Mouse (Mus musculus) cerebellum, postnatal 25 days (tissue): ENCODE data around the gene Nav3.

Source experiments
- DNase-seq, 2 experiments: peaks; one replicate each; pipeline ENCODE4 v3.0.0; 2021; ENCODE audit warnings: mixed read lengths in 2 of 2

Nav3 gene

DNA sequence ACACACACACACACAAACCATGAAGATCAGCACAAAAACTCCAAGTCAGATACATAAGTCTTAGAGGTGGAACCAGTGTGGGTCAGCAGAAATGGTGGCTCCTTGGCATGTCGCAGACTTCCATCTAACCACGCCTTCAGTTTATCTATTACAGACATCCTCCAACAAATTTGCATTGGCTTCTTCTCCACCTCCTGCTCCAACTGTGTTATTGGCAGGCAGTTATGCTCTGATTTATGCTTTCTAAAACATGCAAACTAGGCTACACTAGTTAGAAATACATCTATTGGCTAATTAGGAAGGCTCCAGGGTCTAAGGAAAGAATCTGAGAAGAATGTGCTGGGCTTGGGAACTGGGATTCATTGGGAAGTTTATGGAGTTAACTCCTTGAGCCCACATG is 75.2 kb downstream of the Nav3 start:
- DNase-seq, result no peak

DNA sequence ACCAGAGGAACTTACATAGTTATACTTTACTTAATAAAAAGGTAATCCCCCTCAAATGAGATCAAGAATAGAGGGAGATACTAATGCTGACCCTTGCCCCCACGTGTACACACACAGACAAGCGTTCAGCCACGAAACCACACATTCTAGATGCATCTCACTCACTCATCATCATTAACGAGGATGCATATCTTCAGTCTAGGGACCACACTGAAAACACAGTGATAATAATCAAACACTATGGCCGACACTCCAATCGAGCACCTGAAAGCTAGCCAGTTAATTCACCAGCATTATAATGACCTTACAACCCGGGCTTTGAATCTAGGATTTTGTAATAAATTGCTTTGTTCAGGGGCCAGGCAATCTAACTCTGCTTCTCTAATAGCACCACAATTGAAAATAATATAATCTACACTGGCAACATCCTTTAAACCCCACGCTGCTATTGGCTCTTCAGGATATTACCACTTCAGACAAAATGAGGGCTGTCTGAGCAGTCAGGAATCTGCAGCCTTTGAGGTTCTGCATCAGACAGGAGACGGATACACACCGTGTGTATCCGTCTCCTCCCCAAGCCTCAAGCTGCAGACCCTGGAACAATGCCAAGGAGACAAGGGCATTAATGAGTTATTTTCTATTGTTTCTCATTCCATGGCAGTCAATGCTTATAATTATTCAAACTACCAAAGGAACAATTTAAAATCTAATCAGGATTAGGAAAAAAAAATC is 83.1 kb downstream of the Nav3 start:
- DNase-seq, result peak in 1 of 2 experiments; percentile 15

DNA sequence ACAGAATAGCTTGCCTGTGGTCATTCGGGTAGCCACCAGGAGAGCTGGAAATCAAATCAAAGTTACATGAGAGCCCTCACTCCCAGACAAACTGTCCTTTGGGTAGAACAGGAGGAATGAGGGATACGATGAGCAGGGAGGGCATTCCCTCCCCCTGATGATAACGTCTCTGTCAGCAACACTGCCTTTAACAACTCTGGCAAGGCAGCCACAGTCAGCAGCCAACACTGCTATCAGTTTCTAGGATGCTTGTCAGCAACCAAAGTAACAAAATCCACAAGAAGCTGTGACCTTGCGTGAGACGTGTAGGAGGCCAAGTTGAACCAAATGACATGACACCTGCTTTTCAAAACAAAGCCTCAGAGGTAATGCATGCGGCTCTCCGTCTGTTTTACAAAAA is 103.9 kb downstream of the Nav3 start:
- peak; percentile 27 to 35 for DNase-seq

DNA sequence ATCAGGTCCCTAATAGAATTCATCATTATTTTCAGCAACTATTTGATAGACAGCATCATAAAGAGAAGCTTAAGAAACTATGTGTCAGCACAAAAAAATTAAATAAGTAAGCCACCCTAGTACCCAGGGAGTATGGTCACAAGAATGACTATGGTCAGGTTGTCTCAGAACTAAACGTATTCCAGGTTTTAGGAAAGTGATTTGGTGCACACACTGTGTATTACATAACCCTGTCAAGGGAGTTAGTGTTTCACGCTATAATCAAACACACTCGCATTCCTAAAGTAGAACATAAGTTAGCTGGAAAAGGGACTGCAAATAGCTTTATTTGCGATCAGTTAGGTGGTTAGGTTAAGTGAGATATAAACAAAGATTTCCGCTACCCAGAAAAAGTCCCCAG is 126.0 kb downstream of the Nav3 start:
- no peak for DNase-seq

DNA sequence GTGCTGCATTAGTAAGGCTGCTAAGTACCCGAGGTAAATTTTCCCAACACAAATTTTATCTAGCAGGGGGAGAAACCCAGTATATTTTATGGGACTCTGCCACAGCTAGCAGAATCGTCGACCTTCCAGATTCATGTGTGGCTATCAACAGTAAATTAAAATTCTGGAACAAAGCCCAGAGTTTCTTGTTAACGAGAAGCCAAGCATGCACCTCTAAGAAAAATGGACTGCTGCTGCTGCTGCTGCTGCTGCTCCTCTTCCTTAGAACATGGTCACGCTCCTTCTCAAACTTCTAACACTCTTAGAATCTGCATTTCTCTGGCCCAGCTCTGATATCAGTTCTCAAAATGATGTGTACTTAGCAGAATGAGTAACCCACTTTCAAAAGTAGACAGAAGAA is 126.4 kb downstream of the Nav3 start:
- no peak for DNase-seq

DNA sequence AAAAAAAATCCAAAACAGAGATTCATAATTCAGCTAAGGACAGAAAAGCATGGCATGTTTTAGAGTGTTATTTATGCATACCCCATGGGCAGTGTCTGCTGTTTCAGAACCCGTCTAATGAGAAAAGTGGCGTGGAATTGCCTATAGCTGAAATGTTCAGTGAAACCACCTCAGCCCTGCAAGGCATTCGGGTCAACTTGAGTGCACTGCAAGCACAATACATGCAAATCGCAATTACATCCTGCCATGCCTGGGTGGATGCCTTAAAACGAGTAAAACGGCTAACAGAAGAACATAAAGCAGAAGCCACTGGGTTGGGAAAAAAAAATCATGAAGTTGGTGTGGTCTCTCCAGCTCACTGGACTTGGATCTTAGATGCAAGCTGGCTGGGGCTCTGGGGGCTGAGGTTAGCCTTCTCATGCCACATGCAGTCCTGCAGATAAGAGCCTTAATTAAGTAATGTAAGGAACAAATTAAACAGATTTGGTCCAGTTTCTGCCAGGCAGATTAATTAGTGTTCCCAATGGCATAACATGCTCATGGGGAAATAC is 133.8 kb downstream of the Nav3 start:
- no peak for DNase-seq

DNA sequence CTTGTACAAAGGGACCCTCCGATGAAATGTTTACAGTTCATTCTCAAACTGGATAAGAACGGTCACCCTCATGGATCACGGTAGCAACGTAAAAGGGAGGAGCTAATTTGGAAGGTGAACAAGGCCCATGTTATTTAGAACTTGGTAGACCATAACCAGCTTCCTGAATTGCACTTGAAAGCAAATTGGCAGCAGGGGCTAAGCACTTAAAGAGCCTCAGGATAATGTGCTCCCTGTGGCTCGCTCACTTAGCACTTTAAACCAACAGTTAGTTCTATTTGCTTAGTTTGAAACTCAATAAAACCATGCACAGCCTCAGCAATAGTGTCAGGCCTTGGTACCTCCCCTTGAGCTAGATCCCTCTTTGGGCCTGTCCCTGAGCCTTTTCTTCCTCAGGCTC is 138.7 kb downstream of the Nav3 start:
- no peak for DNase-seq

DNA sequence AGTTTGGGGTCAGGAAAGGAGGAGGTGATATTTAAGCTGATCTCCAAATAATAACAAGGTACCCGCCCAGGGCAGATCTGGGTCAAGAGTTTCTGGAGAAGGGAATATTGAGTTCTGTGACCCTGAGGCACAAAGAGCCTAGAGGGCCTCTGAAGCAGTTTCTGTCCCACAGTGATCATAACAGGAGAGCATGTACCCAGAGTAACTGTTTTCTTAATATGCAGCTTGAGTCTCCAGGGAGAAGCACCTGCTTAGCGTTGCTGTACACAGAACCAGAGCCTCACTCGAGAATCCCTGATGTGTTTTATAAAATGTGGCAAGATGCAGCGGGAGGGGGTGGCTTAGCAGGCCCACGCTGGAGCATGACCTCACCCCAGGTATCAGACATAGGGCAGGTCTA is 141.5 kb downstream of the Nav3 start:
- no peak for DNase-seq

DNA sequence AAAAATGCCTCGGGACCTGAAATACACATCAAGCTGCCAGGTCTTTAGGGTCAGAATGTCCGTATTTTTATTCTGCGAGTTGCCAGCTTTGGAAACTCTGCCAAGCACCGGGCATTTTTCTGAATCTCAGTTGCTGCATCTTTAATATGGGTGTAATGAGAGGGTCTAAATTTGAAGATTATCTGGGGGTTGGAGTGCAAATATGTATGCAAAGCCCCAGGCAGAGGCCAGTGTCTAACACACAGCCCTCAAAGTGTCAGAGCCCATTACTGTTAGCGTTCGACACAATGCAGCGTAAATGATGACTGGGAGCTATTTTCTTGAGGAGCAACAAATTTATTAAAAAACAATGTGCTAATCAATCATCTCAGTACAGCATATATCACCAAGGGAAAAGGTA is 142.0 kb downstream of the Nav3 start:
- no peak for DNase-seq

DNA sequence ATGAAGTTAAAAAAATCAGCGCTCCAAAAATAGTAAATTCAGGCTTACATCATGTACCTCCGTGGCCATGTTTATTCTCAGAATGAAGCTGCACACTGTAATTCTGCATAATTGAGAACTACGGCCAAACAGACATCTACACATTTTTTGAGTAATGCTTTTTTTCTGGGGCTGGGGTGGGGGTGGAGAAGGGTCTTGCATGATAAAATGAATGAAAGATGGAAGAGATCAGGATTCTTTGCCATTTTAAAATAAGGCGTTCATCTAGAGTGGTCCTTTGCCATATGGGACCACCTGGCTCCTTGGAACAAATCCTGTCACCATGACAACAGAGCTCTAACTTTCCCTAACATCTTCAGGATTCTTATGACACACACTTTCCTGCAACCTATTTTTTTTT is 146.5 kb downstream of the Nav3 start:
- peak in 1 of 2 experiments; percentile 11 for DNase-seq

DNA sequence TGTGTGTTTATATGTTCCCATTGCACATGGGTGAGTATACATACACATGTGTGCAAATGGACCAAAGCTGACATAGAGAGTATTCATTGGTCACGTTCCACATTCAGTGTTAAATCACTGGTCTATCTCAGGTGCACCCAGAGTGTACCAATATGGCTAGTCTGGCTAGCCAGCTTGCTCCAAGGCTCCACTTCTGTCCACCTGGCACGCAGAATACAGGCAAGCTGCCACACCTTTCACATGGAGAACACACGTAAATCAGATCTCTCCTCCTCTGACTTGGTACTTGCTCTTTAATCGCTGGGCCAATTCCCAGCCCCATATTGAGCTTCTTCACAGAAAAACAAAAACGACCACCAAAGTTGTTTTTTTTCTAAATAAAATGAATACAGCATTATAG is 150.4 kb downstream of the Nav3 start:
- peak; percentile 82 to 89 for DNase-seq

DNA sequence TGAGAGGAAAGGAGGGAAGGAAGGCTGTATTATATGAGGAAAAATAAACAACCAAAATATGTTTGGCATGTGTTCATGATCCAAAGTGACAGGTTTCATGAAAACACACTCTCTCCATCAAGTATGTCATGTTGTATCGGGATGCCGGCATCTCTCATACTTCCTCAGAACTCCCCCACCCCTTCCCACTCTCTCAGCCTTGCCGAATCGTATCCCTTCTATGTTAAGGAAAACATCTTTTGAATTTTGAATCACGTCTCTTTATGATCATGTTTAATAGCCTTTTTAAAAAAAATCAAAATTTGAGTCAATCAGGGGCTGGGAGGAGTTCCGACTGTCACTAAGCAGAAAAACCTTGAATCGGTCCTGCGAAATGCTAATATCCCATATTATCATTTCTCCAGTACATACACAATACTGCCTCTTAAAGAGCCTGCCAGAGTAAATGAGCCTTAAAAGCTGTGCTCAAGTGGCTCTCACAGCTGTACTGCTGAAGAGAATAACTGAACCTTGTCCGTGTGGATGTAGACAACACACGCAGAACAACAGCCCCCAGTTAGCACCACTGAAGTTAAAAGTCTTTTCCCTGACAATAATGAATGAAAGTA is 165.9 kb downstream of the Nav3 start:
- no peak for DNase-seq

DNA sequence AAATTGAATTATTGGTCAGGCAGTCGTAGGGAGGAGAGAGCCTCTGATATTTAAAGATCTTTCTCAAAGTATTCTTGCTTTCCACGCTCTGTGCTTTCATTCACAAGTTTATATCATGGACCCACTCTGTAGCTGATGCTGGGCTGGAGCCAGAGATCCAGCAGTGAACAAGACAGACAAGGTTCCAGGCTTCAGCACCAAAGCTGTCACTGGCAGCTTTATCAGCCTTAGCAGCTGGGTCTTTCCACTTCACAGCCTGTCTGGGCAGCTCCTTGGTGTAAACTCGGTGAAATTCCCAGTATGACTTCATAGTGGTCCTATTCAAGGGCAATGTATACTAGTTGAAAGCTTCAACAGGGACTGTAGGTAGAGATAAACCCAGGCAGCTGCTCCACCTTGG is 172.1 kb downstream of the Nav3 start:
- peak; percentile 18 to 21 for DNase-seq

DNA sequence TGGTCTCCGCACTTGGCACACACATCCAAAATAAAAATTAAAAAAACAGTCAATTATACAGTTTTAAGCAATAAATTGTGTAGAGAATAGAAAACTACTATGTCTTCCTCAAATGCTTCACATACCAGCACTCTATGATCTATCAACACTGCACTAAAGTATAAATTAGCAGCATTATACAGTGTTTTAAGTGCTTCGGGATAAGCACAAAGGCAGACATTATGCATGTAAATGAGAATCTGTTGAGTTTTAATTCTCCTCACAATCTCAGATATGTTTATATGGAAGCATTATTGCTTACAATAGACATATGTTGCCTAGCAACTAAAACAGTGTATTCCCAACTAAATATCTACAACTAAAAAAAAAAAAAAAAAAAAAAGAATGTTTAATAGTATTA is 183.2 kb downstream of the Nav3 start:
- DNase-seq, result no peak

DNA sequence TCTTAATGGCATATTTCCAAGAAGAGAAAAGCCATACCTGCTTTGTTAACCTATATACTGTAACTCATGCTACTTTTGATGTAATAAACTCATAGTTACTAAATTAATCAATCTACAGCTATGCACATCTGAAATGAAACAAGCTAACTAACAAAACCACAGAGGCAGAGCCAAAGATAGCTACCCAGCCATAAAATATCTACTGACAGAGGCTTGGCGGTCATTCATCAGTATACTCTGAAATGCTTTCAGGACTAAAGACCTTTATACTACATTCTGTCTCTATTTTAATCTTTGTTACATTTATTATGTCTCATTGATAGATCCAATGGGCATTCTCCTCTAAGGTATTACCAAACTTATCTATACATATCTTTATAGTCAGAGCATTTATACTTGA is 185.4 kb downstream of the Nav3 start:
- DNase-seq, result peak in 1 of 2 experiments; percentile 16

DNA sequence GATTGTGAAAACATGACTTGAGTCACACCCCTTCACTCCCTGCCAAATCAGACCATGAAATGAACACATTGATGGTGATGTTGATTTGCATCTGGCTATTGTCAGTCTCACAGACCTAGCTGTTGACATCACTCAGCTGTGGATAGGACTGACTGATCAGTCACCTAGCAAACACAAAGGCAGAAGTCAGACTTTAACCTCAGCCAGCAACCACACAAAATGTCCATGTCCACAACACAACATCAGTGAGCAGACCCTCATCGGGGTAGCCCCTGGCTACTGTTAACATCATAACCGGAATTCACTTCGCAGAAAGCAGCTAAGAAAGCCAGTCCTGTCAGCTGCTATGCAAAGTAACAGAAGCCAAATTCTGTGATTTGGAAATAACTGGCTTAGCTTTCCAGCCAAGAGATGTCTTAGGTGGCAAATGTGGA is 213.9 kb downstream of the Nav3 start:
- DNase-seq, result peak; percentile 10 to 38

DNA sequence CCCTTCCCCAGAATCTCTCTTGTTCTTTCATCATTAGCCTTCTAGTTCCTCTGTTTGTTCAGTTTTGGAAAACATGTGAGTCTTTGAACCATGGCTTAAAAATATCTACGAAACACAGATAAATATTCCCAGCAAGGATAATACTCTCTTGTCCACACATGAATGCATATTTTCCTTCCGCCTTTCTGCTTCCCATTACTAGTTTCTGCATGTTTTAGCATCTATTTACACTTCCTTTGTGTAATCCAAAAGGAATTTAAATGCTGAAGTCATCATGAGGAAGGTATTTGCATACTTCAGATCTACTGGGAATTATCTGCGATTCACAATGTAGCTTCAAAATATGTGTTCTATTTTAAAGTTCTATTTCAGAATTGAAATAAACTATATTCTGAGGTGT is 215.3 kb downstream of the Nav3 start:
- no peak for DNase-seq

DNA sequence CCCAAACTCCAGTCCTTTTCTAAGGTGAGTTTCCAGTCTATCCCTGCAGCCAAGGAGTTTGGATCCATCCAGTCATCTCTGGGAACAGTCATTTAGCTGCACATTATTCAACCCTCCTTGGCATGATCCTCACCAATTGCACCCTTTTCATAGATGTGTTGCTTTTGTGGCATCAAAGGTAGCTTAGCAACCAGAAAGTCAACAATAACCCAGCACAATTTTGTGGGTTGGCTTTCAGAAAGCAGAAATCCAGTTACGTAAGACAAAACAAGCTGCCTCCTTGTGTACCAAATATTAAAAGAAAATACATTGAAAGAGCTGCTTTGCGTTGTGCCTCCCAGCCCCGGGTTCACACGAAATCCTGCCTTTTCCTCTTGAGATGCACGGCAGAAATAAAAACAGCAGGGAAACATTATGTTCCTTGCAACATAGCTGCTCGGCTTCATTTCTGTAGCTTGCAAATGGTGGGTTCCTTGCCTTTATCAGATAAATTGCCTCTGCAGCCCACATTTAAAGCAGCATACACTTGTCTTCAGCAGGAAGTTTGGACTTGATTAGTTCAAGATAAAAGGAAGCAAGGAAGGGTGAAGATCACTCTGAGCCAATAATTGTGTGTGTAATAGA is 222.6 kb downstream of the Nav3 start:
- DNase-seq, result peak in 1 of 2 experiments; percentile 24

DNA sequence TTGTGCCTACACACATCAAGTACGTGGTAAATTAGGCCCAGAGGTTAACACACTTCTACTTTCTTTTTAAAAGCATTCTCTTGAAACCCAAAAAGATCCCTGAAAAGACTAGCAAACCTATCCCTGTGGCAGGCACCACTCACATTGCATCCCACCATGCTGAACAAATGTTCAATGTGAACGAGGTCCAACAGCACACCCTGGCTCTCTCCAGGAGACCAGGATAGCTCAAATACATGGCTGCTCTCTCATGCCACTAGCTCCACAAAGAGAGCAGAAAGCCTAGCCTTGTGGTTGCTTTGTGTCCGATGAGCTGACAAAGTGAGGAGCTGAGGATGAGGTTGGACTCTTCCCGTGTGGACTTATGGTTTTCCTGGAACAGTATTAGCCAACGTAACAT is 249.6 kb downstream of the Nav3 start:
- DNase-seq, result peak; percentile 41 to 50

DNA sequence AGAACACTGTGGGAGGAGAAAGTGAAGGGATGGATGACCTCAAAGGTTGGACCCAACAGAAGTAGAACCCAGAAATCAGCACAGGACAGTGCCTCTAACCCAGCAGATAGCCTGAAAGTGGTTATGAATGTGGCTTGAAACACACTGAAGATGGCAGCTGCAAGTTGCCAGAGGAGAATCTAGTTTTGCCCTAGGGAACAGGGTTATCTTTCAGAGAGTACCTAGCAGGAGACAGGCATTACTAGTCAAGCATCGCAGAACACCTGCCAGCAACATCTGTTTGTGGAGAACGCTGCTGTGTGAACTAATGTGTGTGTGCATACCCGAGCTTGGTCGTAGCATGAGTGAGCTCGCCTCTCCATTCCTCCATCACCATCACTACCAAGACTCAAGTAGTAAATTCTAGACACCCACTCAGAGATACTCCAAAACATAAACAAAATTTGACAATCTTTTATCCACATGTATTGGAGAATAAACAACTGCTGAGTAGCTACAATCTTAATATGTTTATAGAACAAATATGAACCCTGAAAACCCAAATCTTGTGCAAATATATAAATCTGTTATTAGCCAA is 251.8 kb downstream of the Nav3 start:
- peak; percentile 70 to 74 for DNase-seq

DNA sequence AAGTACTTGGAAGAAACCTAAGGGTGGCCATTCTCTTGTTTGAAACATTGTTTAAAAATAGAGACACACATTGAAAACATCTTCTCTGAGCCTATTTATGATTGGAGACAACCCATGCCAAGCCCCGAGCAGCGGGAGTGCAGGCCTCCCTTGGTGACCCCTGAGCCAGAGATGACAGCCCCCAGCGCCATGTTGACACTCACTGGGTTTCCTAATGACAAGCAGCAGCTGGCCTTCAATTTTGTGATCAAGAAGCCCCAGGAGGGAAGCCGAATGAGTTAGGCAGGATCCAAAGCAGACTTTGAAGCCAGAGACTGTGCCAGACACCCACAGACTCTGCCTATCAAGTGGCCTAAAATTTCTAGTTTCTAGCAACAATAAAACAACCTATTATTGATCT is 263.1 kb downstream of the Nav3 start:
- DNase-seq, result peak; percentile 53

DNA sequence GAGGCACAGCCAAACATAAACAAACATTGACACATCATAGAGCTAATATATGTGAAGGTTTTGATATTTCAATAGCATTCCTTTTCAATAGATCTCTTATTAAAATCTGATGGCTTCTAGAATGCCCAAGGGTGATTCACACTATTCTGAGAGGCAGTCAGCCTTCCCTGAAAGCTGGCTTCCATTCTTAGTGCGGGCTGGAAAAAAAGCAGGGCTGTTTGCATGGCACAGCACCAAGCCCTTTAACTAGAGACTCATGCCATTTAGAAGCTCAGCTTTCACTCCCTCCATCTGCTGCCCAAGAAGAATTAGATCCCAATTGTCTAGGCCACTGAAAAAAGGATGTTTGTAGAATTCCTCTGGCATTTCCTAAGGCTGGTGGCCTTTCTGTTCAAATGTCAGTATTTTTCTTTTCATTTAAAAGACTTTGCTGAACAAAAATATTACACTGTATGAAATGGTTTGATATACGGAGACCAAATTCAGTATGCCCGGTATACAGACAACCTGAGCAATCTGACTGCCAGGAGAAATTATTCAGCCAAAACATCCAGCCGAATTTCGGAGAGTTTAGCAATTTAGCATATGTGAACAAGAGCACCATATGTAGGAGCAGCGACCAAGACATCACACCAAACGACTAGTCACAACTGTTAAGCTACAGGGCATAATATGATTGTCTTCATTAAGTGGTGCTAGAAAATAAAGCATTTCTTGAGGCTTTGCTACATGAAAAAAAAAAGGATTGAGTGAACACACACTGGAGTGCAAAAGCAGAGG is 263.8 kb downstream of the Nav3 start:
- peak; percentile 76 to 87 for DNase-seq

DNA sequence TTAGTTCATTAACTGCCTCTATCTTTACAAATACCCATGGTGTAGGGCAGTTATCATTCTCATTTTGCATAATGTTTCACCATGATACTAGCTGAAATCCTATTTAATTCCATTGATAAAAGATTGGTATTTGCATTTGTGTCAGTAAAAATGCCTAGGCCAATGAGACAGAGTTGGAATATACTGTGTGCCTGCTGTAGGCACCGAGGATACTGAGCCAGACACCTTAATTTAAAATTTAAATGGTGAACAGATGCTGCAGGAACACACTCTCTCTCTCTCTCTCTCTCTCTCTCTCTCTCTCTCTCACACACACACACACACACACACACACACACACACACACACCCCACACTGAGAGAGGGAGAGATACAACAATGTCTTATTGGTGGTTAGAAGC is 269.8 kb downstream of the Nav3 start:
- no peak for DNase-seq
